Mouse (Mus musculus) liver, adult 2 months (tissue): Measurements from ENCODE around the gene Klhdc4.

Experiments used
- CTCF ChIP-seq: fragments of 200-500 bp; IDR thresholded peaks from 2 replicates; pipeline ENCODE4 v1.5.1; 2011; ENCODE audit warnings: low read depth, low read length, control low read depth
- POLR2A ChIP-seq: fragments of 200-500 bp; IDR thresholded peaks from 2 replicates; pipeline ENCODE4 v1.6.1; 2011; ENCODE audit warnings: low read length, control low read depth; ENCODE audit not compliant: insufficient read depth; ENCODE audit errors: extremely low read depth

DNA sequence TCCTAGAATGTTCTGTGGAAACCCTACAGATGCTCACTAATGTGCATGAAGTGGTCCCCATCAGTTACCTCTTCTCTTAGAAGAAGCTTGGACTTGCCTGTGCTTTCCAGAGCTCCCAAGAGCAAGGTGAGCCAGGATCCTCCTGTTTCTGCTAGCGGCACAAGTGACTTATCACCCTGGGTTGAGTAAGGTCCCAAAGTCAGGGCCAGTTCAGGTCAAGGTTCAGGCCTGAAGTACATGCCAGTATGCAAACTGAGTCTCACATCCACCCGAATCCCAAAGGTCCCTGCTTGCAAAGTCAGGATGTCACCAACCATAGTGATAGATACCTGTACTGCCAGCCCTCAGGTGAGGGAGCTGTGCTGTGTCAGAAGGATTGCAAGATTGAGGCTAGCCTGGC lies 40.8 kb upstream of the Klhdc4 start:
- TF ChIP-seq CTCF = no peak
- TF ChIP-seq POLR2A = no peak
